Mouse (Mus musculus) cerebellum, adult 2 months (tissue): ENCODE measurements around the gene Pard6b.

Source experiments
- CTCF ChIP-seq: fragments of 200-500 bp; IDR thresholded peaks from 2 replicates; pipeline ENCODE4 v1.5.1; 2011; ENCODE audit warnings: low read depth, mild to moderate bottlenecking, control low read depth, low read length, moderate library complexity, borderline replicate concordance; ENCODE audit not compliant: insufficient read depth
- POLR2A ChIP-seq: fragments of 200-500 bp; IDR thresholded peaks from 2 replicates; pipeline ENCODE4 v1.6.1; 2011; ENCODE audit warnings: low read length, control low read depth, borderline replicate concordance; ENCODE audit not compliant: insufficient read depth

DNA sequence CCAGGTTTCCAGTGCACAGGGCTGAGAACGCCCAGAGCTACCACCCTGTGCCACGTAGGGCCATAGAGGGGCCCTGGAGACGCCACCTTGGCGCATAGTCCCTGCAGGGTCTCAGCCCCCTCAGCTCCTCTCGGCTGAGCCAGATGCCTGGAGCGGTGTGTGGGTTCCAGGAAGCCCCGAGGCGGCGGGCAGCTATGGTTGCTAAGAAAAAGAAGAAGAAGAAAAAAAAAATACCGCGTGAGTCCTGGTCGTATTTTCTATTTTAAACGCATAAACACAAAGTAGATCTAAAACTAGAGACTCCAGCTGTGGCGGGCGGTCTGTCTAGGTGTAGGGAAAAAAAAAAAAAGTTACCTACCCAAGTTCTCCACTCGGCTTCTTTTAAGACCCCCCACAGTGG, 37.2 kb downstream of the Pard6b start:
- TF ChIP-seq CTCF (no peak), POLR2A (no peak)
